Mouse (Mus musculus) ES-E14 (cell line): ENCODE measurements at regions not wholly inside any gene's neighbourhood (a gene's known extent, or its start where the extent isn't known, plus 50 kb on each side); places are given as distances from the start of the nearest gene placed in this dataset.

ENCODE experiments used
- CHD2 ChIP-seq: IDR thresholded peaks from 2 replicates; pipeline ENCODE4 v1.6.1; 2014; ENCODE audit warnings: mild to moderate bottlenecking, low read depth, low read length, inconsistent platforms
- HCFC1 ChIP-seq: IDR thresholded peaks from 2 replicates; pipeline ENCODE4 v1.6.1; 2012; ENCODE audit warnings: low read length, inconsistent platforms, borderline replicate concordance; ENCODE audit not compliant: insufficient read depth
- MAFK ChIP-seq: IDR thresholded peaks from 2 replicates; pipeline ENCODE4 v1.6.1; 2014; ENCODE audit warnings: mild to moderate bottlenecking, low read depth, low read length, inconsistent platforms; ENCODE audit not compliant: insufficient read depth

DNA sequence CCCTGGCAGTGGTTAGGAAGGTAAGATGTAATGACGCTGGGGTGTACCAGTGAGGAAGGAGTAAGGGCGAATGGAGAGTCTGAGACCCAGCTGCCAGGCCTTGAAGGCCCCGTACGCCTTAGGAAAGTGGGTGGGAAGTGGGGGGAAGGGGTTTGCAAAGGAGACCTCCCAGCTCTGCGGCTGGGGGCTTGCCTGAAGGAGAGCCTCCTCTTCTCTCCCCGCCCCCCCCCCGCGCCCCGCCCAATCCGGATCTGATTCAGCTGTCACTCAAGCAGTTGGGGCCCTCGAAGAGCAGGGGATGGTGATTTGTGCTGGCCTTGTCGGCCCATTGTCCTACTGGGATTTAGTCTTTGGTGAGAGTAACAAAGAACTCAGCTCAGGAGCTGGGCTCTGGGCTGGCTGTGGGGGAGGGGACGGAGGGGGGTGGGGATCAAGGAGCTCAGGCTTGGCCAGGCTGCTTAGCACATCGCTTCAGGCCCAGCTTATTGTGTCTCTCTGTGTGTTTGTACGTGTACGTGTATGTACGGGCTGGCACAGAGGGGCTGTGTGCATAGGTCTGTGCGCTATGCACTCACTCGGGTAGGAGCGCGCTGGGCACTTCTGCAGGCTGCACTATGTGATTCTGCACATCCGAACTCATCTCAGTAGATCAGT, 85.3 kb downstream of the Lhx2 start:
- TF ChIP-seq HCFC1 (no peak), MAFK (no peak), CHD2 (no peak)
